Mouse (Mus musculus): ENCODE data around the gene Socs1.
"Not testable (repeated sequence)": the region's sequence is repeated elsewhere in the genome, so short reads cannot be mapped to it uniquely, and the experiment has no call there.

The Socs1 gene

DNA sequence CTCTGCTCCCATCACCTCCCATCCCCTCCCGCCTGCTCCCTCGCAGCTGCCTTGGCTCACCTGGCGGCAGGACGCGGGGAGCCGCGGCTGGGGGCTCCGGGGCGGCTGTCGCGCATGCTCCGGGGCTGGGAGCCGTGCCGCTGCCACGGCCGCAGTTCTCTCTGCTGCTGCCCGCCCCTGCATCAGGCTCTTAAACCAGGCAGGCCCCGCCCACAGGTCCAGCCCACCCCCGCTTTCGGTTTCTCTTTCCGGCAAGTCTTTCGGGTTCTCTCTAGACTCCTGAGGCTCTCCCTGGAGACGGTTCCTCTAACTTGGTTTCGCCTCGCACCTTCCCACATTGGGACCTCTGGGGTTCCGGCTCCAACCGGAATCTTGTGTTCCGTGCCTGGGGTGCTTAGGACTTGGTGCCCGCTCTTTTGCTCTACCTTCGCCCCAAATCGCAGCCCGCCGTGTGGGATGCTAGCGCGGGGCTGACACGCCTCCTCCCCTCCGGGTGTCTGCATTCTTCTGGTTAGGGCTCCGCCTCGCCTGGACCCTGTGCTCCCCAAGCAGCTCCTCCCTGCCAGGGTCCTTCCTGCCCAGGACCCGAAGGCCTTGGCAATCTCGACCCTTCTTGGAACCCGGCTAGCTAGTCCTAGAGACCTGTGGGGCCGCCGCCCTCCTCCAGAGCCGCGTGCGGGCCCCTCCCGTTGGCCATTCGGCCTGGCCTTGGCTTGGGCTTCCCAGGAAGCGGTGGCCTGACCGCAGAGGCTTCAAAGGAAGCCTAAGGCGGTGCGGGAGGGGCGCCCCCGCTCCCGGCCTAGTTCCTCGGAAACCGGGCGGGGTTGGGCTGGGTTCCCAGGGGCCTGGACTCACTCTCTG, at the start of gene Socs1:
Socs1 (minus strand) TSS at position 166 of the 861 bp plus-strand sequence.
- peak; percentile 92 to 94 for DNase-seq

GRCm38 (mm10) chr16:10834542-10834910, 49.2 kb upstream of the Socs1 start:
- DNase-seq = no peak

DNA sequence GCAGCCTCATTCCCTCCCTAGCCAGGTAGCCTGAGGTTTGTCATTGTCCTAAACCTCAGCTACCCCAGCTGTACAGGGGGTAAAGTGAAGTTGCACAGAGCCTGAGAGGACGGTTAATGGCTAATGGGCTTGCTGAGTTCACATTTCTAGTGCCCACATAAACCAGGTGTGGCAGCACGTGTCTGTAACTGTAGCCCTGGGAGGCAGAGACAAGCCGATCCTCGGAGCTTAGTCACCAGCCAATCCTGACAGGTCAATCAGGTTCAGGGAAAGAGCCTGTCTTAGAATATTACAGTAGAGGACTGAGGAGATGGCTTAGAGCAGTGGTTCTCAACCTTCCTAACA, 43.1 kb upstream of the Socs1 start:
- peak; percentile 33 to 64 for DNase-seq

GRCm38 (mm10) chr16:10827766-10828460, 42.6 kb upstream of the Socs1 start:
- DNase-seq = no peak

DNA sequence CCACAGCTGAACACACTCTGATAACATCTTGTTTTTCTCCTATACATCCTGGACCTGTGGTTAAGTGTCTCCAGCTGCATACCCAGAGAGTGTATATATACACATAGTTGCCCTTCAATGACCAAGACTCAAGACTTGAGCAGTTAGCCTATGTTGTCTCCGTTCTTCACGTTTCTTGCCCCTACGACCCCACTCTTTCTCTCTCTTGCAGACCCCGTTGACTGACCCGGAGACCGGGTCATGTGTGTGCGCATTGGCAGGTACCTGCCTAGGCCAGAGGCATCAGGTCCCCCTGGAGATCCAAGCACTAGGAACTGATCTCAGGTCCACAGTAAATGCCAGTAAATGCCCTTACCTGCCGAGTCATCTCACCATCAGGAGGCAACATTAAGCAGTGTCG, 41.9 kb upstream of the Socs1 start:
- no peak for DNase-seq

DNA sequence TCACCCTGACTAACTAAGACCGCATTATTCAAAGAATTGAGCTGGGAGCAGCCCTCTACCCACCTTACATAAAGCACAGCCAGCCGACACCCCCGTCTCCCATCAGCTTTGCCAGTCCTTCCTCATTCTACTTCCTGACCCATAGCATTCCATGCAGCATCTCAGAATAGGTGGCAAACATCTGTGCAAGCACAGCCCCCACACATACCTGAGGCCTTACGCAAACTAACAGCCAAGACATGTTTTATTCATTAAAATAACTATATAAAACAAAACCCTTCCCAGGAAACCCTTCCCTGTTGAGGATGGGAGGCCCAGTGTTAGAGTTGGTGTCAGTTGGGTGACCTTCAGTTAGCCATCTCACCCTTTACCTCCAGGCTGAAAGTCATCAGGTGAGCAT, 40.5 kb upstream of the Socs1 start:
- no peak for DNase-seq

DNA sequence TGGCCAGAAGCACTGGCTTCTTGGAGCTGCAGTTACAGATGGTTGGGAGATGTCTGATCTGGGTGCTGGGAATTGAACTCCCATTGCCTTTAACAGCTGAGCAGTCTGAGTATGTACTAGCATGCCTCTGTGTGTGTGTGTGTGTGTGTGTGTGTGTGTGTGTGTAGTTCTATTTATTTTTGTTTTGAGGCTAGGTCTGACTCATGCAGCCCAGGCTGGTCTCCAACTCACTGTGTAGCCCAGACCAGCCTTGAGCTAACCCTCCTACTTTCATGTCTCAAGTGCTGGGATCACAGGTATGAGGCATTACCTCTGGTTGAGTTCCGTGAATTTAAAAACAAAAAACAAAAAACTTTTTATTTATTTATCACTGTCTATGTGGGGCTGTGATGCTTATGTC, 39.2 kb upstream of the Socs1 start:
- no peak for DNase-seq

- no peak for DNase-seq
Measured at GRCm38 (mm10) chr16:10821387-10821786, 36.1 kb upstream of the Socs1 start.

DNA sequence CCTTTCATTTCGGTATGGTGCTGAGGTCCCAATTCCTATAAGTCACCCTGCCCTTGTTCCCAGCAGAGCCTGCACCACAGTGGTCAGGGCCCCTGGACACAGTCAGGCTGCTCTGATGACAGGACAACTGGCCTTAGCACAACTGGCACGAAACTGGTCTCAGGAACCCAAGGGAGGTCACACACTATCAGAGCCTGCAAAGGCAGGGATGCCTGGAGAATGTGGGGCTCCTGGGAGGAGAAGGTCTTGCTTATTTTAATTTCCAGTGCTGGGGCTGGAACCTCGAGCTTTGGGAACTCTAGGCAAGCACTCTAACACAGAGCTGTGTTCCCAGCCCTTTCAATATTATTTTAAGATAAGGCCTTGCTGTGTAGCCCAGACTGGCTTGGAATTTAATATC, 34.6 kb upstream of the Socs1 start:
- DNase-seq = no peak

DNA sequence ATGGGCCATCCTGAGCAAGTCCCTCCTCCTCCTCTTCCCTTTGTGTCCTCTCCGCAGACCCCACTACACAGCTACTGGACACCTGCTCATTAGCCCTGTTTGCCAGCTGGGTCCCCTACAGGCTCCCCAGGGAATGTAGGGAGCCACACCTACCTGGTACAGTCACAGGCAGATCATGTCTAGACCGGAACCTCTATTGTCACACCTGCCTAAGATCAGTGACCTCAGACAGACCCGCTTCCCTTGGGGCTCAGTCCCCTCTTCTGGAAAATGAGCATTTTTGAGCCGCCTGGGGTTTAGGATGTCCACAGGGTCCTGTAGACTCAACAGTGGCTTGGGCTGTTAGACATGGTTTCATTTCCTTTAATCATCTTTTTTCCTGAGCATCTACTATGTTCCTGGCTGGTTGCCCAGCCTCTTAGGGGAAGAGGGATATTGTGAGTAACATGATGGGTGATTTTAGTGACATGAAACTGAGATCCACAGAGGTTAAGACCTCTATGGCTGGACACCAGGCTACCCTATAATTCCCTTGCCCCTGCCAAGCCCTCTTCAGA, 33.3 kb upstream of the Socs1 start:
- DNase-seq = no peak

GRCm38 (mm10) chr16:10814864-10815263, 29.5 kb upstream of the Socs1 start:
- DNase-seq = no peak

- no peak for DNase-seq
Measured at GRCm38 (mm10) chr16:10813726-10814125, 28.4 kb upstream of the Socs1 start.

- DNase-seq = no peak
Measured at GRCm38 (mm10) chr16:10812865-10813371, 27.6 kb upstream of the Socs1 start, which contains the start of gene Gm11172. Gm11172 (plus strand) TSS chr16:10812915.

GRCm38 (mm10) chr16:10810376-10810775, 25.0 kb upstream of the Socs1 start:
- no peak for DNase-seq

- DNase-seq = no peak
Measured at GRCm38 (mm10) chr16:10805789-10806527, 20.6 kb upstream of the Socs1 start, which contains the start of gene Prm1. Prm1 (minus strand) TSS chr16:10805839.

GRCm38 (mm10) chr16:10802420-10802819, 17.1 kb upstream of the Socs1 start:
- DNase-seq = not testable (repeated sequence)

- no peak for DNase-seq
Measured at GRCm38 (mm10) chr16:10796034-10796433, 10.7 kb upstream of the Socs1 start, which contains the start of gene Prm2. Prm2 (minus strand) TSS chr16:10796134.

- no peak for DNase-seq
Measured at GRCm38 (mm10) chr16:10790702-10791101, 5.4 kb upstream of the Socs1 start, which contains the start of gene Prm3. Prm3 (minus strand) TSS chr16:10790914.

DNA sequence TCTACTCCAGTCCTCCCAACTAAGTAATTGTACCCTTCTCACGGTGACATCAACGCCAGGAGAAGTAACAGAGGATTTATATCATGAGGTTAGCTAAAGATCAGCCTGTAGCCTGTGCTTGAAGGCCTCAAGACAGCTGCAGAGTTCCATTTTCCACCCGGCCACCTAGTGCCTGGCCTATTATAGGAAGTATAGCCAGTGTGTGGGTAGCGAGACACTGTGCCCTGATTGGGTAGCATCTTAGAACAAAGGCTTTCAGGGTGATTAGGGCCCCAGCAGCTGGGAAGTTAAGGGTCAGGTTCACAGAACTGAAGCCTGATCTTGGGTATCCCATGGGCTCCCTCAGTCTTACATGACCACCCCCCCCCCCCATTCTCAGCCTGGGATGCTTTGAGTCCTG, 3.5 kb upstream of the Socs1 start:
- no peak for DNase-seq

- DNase-seq = no peak
Measured at GRCm38 (mm10) chr16:10788271-10788670, 2.9 kb upstream of the Socs1 start, which contains the start of gene Tnp2. Tnp2 (minus strand) TSS chr16:10788660.

DNA sequence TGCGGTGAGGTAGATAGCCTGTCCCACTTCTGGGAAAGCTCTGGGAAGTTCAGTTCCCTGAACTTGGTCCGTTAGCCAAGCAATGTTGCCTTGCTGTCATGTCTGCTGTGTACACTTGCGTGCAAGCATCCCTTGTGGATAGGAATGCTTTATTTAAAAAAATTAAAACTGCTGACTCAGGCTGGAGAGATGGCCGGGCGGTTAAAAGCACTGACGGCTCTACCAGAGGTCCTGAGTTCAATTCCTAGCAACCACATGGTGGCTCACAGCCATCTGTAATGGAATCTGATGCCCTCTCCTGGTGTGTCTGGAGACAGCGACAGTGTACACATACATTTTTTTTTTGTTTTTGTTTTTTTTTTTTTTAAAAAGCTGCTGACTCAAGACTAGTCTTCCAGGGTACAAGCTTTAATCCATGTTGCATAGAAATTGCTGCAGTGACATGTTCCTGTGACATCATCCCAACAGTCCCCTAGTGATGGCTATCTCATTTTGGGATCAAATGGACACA, 2.3 kb upstream of the Socs1 start:
- no peak for DNase-seq

GRCm38 (mm10) chr16:10786782-10787547, 1.6 kb upstream of the Socs1 start:
- no peak for DNase-seq
